Mouse (Mus musculus): Measurements from ENCODE around the gene Lyst. TPM values are rescaled to one million over a fixed set of nuclear protein-coding genes. Genes with fewer than 3 reads are reported as not detected.

Lyst gene
- total RNA-seq, 2 experiments from 2014 or later, result 63.2 to 64.6 TPM

DNA sequence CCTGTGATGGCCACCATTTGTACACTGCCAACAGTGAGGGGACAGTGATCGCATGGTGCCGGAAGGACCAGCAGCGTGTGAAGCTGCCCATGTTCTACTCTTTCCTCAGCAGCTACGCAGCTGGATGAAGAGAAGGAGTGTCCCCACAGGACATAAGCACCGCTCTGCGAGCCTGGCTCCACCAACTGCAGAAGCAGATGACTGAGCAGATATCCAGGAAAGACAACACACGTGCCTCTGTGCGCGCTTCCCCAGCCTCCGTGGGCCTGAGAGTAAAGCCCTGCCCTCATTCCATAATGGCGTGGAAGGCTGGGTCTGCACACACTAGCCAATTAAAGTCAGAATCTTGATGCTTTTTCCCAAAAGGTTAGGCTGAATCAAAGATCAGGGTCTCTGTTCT, 186.9 kb downstream of the Lyst start:
- TF ChIP-seq CTCF (IDR thresholded peaks at IDR 0.05), result no peak
- H3K4me3 ChIP-seq, result no peak overlapping the region
- no peak overlapping the region for H3K27ac ChIP-seq
- no peak for DNase-seq (ENCODE audit: extremely low spot score in 1 of 2, low spot score in 2 of 2)
- intact Hi-C loops (cut with DNase I), result loop anchor here (5.0 kb wide), 1 partner anchor 90 kb away; no protein-coding TSS in a partner anchor

DNA sequence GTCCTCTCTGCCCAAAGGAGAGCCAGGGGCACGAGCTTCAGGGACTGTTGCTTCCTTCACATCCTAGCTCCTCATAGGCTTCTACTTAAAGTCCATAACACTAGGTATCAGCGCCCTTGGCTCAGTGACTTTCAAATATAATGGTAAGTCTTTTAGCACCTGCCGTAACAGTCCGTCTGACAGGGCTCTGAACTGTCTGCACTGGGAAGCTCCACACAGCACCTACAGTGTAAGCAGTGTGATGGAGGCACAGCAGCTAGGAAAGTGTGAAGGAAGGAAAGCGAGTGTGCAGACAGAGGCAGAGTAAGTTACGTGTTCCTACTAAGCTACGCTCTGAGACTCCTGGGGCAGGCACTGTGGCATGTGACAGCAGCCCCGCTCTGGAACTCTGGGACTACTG, 187.5 kb downstream of the Lyst start:
- Histone ChIP-seq H3K27ac (no peak overlapping the region), H3K4me3 (no peak overlapping the region)
- DNase-seq (ENCODE audit: extremely low spot score in 1 of 2, low spot score in 2 of 2), result no peak
- intact Hi-C loops (cut with DNase I), result loop anchor here (5.0 kb wide), 1 partner anchor 90 kb away; no protein-coding TSS in a partner anchor
- no peak for TF ChIP-seq CTCF (IDR thresholded peaks at IDR 0.05)

DNA sequence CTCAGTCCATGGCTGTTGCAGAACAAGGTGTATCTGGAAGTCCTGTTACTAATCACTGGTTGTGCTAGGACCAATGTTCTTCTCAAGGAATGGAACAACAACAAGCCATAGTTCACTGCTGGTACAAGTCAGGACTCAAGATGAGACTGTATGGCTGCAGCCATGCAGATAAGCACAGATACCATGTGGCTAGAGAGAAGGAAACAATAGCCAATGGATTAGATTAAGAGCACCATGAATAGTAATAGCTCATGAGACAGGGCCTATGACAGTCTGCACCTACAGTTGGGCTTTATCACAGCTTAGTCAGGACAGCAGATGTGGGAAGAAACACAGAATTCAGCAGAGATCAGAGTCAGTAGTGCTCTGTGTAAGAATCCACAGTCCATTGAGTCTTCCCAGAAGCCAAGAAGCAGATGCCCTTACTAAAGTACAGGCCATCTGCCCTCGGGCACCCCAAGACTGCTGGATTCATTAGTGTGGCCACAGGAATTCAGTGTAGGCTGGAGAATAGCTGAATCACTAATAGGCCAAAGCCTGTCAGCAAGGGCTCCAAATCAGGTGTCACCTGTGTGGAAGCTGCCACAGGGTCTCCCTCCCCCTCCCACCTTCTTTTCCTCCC, 188.8 kb downstream of the Lyst start:
- intact Hi-C loops (cut with DNase I), result loop anchor here (5.0 kb wide), 1 partner anchor 88 kb away; no protein-coding TSS in a partner anchor
- no peak for TF ChIP-seq CTCF (IDR thresholded peaks at IDR 0.05)
- Histone ChIP-seq H3K4me3 (no peak overlapping the region), H3K27ac (no peak overlapping the region)
- no peak for DNase-seq (ENCODE audit: extremely low spot score in 1 of 2, low spot score in 2 of 2)

DNA sequence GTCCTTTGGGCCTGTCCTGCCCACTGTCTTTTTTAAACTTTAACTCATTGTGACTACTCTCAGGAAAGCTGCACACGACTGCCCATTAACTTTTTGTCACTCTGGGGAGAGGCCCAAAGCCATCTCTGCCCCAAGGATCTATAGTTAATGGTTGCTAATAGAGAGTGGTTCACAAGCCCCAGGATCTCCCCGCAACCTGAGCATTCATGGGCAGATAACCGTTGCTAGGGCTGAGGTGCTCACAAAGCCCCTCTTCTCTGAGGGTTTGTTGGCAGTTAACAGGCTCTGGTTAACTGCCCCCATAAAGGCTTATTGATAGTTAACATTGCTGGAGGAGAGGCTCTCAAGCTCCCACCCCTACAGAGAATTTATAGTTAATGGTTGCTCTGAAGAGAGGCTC, 190.1 kb downstream of the Lyst start:
- intact Hi-C loops (cut with DNase I), result no loop called here
- Histone ChIP-seq H3K4me3 (no peak overlapping the region), H3K27ac (no peak overlapping the region)
- DNase-seq (ENCODE audit: extremely low spot score in 1 of 2, low spot score in 2 of 2), result peak in 1 of 2 experiments; percentile 2
- TF ChIP-seq CTCF (IDR thresholded peaks at IDR 0.05), result no peak

DNA sequence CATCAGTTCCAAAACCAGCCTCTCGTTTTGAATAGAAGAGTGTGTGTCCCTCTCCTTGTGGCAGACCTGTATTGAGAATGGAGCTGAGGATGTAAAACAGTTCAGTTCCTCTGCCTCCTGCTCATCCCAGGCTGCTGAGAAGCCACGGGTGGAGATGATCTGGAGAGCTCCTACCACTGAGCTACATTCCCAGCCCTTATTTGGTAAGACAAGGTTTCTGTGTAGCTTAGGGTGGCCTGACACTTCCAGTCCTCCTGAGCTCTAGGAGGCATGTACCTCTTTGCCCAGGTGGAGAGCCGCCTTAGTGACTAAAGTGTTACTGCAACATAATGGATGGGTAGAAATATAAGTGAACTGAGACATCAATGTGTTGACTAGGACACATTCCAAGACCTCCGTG, 190.8 kb downstream of the Lyst start:
- H3K4me3 ChIP-seq, result no peak overlapping the region
- intact Hi-C loops (cut with DNase I), result no loop called here
- no peak for TF ChIP-seq CTCF (IDR thresholded peaks at IDR 0.05)
- DNase-seq (ENCODE audit: extremely low spot score in 1 of 2, low spot score in 2 of 2), result peak in 1 of 2 experiments; percentile 7
- no peak overlapping the region for H3K27ac ChIP-seq

DNA sequence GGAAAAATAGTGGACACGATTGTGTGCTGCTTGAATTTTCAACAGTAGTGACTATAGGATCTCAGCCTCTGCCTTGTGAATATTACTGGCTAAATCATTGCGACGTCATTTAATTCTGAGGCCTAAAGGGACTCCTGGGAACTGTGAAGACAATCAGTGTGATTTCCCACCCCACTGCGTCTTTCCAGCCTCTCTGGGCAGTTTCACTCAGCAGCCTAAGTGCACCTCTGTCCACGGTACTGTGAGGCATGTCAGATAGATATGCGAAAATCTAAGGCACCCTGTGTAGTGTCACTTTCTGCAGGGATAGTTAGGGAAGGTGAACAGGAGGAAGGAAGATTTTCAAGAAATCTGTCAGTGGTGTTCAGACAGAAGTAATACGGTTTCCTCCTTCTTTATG, 193.1 kb downstream of the Lyst start:
- Histone ChIP-seq H3K27ac (peak overlapping the region; percentile 54; the same call in 1 of the 2 replicates), H3K4me3 (no peak overlapping the region)
- DNase-seq (ENCODE audit: extremely low spot score in 1 of 2, low spot score in 2 of 2), result no peak
- TF ChIP-seq CTCF (IDR thresholded peaks at IDR 0.05), result no peak
- intact Hi-C loops (cut with DNase I), result no loop called here

DNA sequence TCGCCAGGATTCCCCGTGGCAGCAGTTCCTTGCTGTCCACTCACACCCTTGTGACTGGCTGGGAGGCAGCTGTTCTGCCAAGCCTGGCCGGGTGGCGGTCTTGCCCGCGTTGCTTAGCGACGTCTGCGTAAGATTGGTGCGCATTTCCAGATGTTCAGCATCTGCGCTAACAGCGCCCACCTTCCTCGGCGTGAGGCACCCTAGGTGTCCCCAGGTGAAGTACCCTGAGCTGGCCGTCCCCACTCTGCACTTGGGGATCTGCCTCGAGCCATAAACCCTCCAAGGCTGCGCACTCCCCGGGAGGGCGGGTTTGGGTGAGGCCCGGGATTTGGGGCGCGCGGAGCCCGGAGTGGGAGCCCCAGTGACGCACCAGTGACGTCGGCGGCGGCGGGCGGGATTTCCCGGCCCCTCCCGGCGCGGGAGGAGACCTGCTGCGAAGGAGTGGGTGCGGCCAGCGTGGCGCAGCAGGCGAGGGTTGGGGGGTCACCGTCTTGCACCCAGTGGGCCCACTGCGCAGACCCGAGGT, 193.8 kb downstream of the Lyst start, which contains the start of gene Gng4:
Gene Gng4, plus strand, starts transcription at position 166 of the 526 bp plus-strand sequence.
- peak within 1 kb of the TSS; percentile 54 for H3K27ac ChIP-seq
- intact Hi-C loops (cut with DNase I), result no loop called here

DNA sequence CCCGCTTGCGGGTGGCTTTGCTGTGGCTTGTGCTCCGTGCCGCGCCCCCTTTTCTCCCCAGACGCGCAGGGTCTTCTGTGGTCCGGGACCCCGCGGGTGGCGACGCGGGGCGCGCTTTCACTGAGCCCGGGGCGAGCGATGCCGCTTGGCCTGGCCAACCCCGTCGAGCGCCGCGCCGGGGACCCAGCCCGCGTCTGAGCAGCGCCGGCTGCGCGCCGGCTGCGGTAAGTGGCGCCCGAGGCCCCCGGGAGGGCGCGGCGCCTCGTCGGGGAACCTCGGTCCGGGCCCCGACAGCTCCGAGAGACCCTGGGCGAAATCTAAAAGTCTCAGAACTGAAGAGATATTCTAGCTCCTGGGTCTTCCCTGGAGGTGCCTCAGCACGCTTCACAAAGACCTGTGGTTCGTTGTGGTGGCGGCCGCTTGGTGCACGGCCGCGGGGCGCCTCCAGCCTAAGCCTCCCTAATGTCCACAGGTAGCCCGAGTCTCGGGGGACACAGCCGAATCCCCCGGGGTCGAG, 194.3 kb downstream of the Lyst start:
- no peak for DNase-seq (ENCODE audit: extremely low spot score in 1 of 2, low spot score in 2 of 2)
- intact Hi-C loops (cut with DNase I), result no loop called here
- TF ChIP-seq CTCF (IDR thresholded peaks at IDR 0.05), result no peak
- Histone ChIP-seq H3K4me3 (peak overlapping the region; percentile 62), H3K27ac (peak overlapping the region; percentile 54; the same call in 1 of the 2 replicates)

More for the DNA sequence above, 193.8 kb downstream of the Lyst start, which contains the start of gene Gng4:
- no peak for TF ChIP-seq CTCF (IDR thresholded peaks at IDR 0.05)
- peak; percentile 83 to 87 for DNase-seq (ENCODE audit: extremely low spot score in 1 of 2, low spot score in 2 of 2)
- peak within 1 kb of the TSS; percentile 62 for H3K4me3 ChIP-seq

DNA sequence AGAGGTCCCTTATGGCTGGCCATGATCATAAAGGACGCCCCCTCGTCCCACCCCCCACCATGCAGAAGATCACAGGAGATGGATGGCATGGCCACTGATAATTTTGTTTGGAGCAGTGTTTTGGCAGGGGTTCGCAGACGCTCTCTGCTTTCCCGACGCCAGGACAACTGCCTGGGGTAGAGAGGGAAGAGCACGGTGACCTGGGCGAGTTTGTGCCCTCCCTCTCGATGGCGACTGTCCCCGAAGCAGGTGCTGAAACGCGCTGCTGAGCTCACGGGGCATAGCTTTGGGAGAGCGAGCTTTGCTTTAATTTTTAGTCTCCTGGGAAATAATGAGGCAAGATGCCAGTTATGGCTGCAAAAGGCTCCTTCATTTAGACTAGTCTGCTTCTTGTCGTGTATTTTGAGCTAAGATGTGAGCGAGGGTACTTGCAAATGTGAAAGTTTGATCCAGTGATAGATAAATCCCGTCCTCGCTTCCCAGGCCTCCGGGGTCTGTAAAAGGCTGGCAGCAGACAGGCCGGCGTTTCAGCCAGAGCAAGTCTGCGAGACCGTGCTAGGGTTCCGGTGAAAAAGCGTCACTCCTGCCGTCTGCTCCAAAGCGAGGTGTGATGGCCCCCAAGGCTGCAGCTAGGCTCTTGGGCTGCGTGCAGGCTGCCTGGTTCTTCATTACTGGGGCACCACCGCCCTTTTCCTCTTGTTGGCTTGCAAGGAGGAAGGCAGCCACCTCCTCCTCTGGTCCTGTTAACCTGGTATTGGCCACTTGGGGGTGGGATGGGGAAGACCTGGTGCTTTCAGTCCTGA, 195.0 kb downstream of the Lyst start:
- Histone ChIP-seq H3K4me3 (peak overlapping the region; percentile 62), H3K27ac (no peak overlapping the region)
- TF ChIP-seq CTCF (IDR thresholded peaks at IDR 0.05), result no peak; the same call in 1 of the 2 replicates
- intact Hi-C loops (cut with DNase I), result no loop called here
- DNase-seq (ENCODE audit: extremely low spot score in 1 of 2, low spot score in 2 of 2), result no peak

DNA sequence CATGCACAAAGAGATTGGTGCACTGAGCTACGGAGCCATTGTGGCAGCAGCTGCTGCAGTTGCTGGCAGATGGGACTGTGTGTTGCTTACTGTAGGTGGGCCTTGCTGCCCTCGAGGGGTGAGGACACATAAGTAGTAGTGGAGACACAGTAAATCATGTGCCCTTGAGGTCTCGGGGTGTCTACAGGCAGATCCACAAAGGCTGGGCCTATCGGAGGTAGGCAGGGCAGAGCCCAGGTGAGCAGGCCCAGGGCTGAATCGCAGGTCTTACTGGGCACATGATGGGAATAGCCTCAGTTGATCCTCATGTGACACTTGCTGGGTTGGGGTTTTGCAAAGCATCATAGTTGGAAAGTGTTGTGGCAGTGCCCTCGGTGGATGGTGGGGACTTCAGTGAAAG, 196.8 kb downstream of the Lyst start:
- no peak for TF ChIP-seq CTCF (IDR thresholded peaks at IDR 0.05)
- Histone ChIP-seq H3K27ac (no peak overlapping the region), H3K4me3 (no peak overlapping the region)
- DNase-seq (ENCODE audit: extremely low spot score in 1 of 2, low spot score in 2 of 2), result no peak
- intact Hi-C loops (cut with DNase I), result no loop called here

DNA sequence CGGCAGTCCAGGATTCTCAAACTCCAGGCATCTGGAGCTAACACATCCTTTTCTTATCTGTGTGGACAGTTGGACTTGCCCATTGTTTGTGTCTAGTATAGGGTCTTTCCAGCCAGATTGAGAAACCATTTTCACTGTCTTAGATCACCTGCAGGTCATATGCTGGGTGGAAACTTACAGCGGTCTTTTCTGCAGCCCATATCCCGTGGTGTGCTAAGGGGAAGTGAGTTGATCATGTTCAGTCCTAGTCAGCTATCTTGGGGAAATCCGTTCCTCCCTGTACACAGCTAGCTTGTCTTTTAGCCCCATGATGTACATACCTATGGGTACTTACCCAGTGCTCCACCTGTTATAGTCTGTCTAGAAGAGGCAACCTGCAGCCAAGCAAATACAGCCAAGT, 197.9 kb downstream of the Lyst start:
- intact Hi-C loops (cut with DNase I), result no loop called here
- no peak for DNase-seq (ENCODE audit: extremely low spot score in 1 of 2, low spot score in 2 of 2)
- no peak for TF ChIP-seq CTCF (IDR thresholded peaks at IDR 0.05)
- Histone ChIP-seq H3K27ac (no peak overlapping the region), H3K4me3 (no peak overlapping the region)

DNA sequence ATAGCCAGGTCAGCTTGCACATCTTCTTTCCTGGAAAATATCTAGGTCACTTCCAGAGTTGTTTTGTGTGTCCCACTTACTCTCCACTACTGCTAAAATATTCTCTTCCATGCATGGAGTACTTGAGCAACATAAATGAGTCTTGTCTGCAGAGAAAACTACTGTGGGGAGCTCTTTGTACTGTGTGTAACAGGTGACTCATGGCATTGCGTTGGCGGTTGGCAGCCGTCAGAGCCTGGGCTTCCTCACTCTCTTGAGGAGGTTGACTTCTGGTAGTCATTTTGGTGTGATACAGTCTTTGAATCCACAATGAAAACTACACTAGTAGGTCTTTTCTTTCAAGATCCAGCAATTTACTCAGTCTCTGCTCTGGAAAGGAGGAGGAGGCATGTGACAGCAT, 201.8 kb downstream of the Lyst start:
- intact Hi-C loops (cut with DNase I), result no loop called here
- peak; percentile 60 to 63 for DNase-seq (ENCODE audit: extremely low spot score in 1 of 2, low spot score in 2 of 2)

More for the DNA sequence above, 201.8 kb downstream of the Lyst start:
- no peak overlapping the region for H3K4me3 ChIP-seq
- H3K27ac ChIP-seq, result no peak overlapping the region
- TF ChIP-seq CTCF (IDR thresholded peaks at IDR 0.05), result no peak

Data from left cerebral cortex, adult 2 months (tissue).